Mouse (Mus musculus) liver, postnatal 0 days (tissue): ENCODE data around the gene Armc8.

Experiments used
- CTCF ChIP-seq: sonication (generic); IDR thresholded peaks from 2 replicates; pipeline ENCODE4 v1.5.1; 2016; ENCODE audit warnings: antibody characterized with exemption, low read depth
- EP300 ChIP-seq: IDR thresholded peaks from 2 replicates; pipeline ENCODE4 v1.6.1; 2016; ENCODE audit warnings: antibody characterized with exemption, low read depth, mild to moderate bottlenecking

- TF ChIP-seq EP300 (no peak), CTCF (no peak)
Measured at GRCm38 (mm10) chr9:99471334-99471733, 97.4 kb downstream of the Armc8 start.
